Mouse (Mus musculus): ENCODE results near the gene Hmg20b. TPM values are rescaled to one million over a fixed set of nuclear protein-coding genes. Genes with fewer than 3 reads are reported as not detected.

Gene Hmg20b
- polyA plus RNA-seq, 1 experiment from 2014 or later, result 109 TPM

DNA sequence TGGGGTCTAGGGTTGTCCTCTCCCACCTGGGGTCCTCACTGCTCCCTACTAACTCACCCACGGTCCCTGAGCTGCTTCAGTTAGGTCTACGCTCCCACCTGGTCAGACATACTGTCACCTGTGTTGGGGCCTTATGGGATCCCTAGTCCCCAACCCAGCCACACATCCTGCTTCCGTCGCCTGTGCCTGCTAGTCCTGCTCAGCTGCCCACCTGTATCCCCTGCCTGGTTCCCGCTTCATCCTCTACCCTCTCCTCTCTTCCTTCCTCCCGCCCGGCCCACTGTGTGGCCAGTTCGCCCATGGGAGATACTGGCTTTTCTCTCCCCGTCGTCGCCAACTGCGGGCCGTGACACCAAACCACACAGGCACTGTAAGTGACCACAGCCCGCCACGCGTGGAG, 34.7 kb downstream of the Hmg20b start:
- Histone ChIP-seq H3K36me3 (peaks cover 67% of the 10 kb centered on the region), H3K4me1 (peaks cover 50% of the 10 kb centered on the region), H3K9me3 (no peaks in the 10 kb centered on the region), H3K4me3 (no peak overlapping the region), H3K27ac (no peak overlapping the region), H3K27me3 (ENCODE audit: insufficient read depth, poor library complexity, severe bottlenecking) (no peaks in the 10 kb centered on the region)
- WGBS, result 89% methylated on average over 16 of the region's 16 CpGs
- DNase-seq (ENCODE audit: low spot score), result no peak

DNA sequence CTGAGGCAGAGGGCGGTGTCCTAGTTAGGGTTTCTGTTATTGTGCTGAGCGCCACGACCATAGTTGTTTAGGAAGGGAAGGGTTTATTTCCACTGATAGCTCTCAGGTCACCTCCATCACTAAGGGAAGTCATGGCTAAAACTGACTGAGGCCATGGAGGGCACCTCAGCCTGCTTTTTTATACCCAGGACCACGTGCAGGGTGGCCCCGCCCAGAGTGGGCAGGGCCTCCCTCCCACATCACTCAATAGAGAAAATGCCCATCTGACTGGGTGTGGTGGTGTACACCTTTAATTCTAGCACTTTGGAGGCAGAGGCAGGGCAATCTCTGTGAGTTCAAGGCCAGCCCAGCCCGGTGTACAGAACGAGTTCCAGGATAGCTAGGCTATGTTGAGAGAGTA, 36.1 kb downstream of the Hmg20b start:
- DNase-seq (ENCODE audit: low spot score), result no peak
- peaks cover 81% of the 10 kb centered on the region for H3K36me3 ChIP-seq
- H3K4me1 ChIP-seq, result peaks cover 42% of the 10 kb centered on the region
- H3K27me3 ChIP-seq (ENCODE audit: insufficient read depth, poor library complexity, severe bottlenecking), result no peaks in the 10 kb centered on the region
- no peak overlapping the region for H3K27ac ChIP-seq
- WGBS, result 81% methylated on average over 7 of the region's 7 CpGs
- no peak overlapping the region for H3K4me3 ChIP-seq
- no peaks in the 10 kb centered on the region for H3K9me3 ChIP-seq

DNA sequence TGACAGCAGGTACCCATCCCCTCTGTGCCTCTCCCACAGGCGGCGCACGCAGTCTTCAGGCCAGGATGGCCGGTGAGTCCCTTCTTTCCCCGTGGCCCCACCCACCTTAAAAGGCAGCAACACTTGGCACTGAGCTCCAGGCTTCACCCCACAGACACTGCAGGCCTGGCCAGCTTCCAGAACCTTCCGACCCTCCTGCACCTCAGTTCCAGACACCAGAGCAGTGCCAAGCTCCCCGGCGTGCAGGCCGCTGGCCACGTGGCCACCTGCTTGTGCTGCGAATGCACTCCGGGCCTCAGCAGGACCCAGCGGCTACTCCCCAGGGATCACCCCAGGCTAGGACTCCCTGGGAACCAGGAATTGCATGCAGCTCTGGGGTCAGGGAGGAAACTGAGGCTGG, 36.7 kb downstream of the Hmg20b start:
- 94% methylated on average over 13 of the region's 13 CpGs for WGBS
- Histone ChIP-seq H3K36me3 (peaks cover 87% of the 10 kb centered on the region), H3K4me3 (no peak overlapping the region)

GRCm38 (mm10) chr10:81309571-81309970, 40.7 kb downstream of the Hmg20b start:
- H3K36me3 ChIP-seq, result peaks cover 92% of the 10 kb centered on the region
- H3K4me1 ChIP-seq, result peaks cover 16% of the 10 kb centered on the region
- no peaks in the 10 kb centered on the region for H3K9me3 ChIP-seq
- no peaks in the 10 kb centered on the region for H3K27me3 ChIP-seq (ENCODE audit: insufficient read depth, poor library complexity, severe bottlenecking)
- no peak for DNase-seq (ENCODE audit: low spot score)
- WGBS, result 90% methylated on average over 5 of the region's 5 CpGs
- no peak overlapping the region for H3K27ac ChIP-seq
- H3K4me3 ChIP-seq, result no peak overlapping the region

More for the DNA sequence above, 36.7 kb downstream of the Hmg20b start:
- Histone ChIP-seq H3K27ac (no peak overlapping the region), H3K9me3 (no peaks in the 10 kb centered on the region), H3K27me3 (ENCODE audit: insufficient read depth, poor library complexity, severe bottlenecking) (no peaks in the 10 kb centered on the region), H3K4me1 (peaks cover 36% of the 10 kb centered on the region)
- no peak for DNase-seq (ENCODE audit: low spot score)

DNA sequence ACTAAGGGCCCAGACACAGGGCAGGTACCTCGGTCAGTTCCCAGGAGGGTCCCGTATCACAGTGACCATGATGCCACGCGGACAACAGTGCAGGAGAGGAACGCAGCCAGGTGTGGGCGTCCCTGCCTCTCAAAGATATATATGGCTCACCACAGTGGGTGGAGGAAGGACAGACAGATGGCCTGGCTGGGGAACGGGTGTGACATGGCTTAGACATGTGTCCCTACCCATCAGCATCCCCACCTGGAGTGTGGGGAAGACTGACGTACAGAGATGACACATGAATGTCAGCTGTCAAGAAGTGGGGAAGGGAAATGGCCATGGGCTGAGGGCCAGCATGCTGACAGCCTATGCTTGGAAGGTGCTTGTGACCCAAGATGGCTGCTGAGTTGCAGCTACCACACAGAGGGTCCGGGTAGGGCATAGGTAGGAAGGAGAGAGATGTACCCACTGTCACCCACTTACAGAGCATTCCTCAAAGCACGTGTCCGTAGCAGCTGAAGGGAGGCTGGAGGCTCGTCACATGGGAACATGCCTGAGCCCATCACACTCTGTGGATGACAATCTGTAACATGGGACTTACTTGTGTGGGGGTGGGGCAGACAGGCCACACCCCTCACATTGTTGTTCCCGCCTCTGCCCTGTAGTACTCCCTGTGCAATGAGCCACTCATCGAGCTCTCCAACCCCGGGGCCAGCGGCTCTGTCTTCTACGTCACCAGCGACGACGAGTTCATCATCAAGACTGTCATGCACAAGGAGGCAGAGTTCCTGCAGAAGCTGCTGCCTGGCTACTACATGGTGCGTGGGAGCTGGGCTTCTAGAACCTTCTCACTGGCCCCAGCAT, 43.2 kb downstream of the Hmg20b start:
- WGBS, result 91% methylated on average over 21 of the region's 21 CpGs
- Histone ChIP-seq H3K4me3 (no peak overlapping the region), H3K9me3 (no peaks in the 10 kb centered on the region), H3K27me3 (ENCODE audit: insufficient read depth, poor library complexity, severe bottlenecking) (no peaks in the 10 kb centered on the region), H3K36me3 (peaks cover 68% of the 10 kb centered on the region), H3K4me1 (peaks cover 31% of the 10 kb centered on the region), H3K27ac (no peak overlapping the region)
- DNase-seq (ENCODE audit: low spot score), result no peak

DNA sequence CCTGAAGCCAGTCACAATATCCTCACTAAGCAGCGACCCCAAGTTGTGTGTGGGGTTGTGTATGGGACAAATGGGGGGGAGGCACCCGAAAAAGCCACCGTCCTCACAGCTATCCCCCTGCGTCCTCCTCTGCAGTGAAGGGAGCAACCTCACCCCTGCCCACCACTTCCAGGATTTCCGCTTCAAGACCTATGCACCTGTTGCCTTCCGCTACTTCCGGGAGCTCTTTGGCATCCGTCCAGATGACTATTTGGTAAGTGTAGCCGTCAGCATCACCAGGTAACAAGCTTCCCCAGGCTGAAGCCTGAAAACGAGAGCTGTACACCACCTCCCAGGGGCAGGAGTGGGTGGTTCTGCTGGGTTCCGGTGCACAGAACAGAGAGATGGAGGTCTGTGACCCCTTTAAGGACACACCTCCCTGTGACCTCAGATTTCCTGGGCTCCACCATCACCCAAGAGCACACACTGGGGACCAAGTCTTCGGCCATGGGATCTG, 44.1 kb downstream of the Hmg20b start:
- 90% methylated on average over 12 of the region's 12 CpGs for WGBS
- no peaks in the 10 kb centered on the region for H3K9me3 ChIP-seq
- peaks cover 40% of the 10 kb centered on the region for H3K4me1 ChIP-seq
- no peaks in the 10 kb centered on the region for H3K27me3 ChIP-seq (ENCODE audit: insufficient read depth, poor library complexity, severe bottlenecking)
- H3K36me3 ChIP-seq, result peaks cover 59% of the 10 kb centered on the region
- H3K4me3 ChIP-seq, result no peak overlapping the region
- no peak overlapping the region for H3K27ac ChIP-seq
- no peak for DNase-seq (ENCODE audit: low spot score)

DNA sequence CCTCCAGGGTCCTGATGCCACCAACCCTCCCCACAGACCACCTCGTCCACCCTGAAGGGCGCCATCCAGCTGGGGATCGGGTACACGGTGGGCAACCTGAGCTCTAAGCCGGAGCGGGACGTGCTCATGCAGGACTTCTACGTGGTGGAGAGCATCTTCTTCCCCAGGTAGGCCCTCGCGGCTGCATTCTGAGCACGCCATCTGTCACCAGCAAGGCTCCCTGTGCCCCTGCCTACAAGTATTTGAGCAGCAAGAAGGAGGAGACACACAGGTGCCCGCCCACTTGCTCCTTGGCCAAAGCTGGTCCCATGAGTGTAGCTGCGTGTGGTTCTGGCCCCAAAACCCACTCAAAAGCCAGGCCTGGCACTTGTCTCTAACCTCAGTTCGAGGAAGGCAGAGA, 44.6 kb downstream of the Hmg20b start:
- no peak for DNase-seq (ENCODE audit: low spot score)
- Histone ChIP-seq H3K27ac (no peak overlapping the region), H3K4me1 (peaks cover 45% of the 10 kb centered on the region), H3K27me3 (ENCODE audit: insufficient read depth, poor library complexity, severe bottlenecking) (no peaks in the 10 kb centered on the region), H3K36me3 (peaks cover 54% of the 10 kb centered on the region), H3K9me3 (no peaks in the 10 kb centered on the region), H3K4me3 (no peak overlapping the region)
- WGBS, result 90% methylated on average over 14 of the region's 14 CpGs

GRCm38 (mm10) chr10:81304597-81305238, 45.6 kb downstream of the Hmg20b start:
- Histone ChIP-seq H3K4me3 (no peak overlapping the region; the same call in 1 of the 2 replicates), H3K9me3 (no peaks in the 10 kb centered on the region), H3K36me3 (peaks cover 44% of the 10 kb centered on the region), H3K27me3 (ENCODE audit: insufficient read depth, poor library complexity, severe bottlenecking) (no peaks in the 10 kb centered on the region), H3K27ac (no peak overlapping the region), H3K4me1 (peaks cover 55% of the 10 kb centered on the region)
- WGBS, result 24% methylated on average over 9 of the region's 9 CpGs
- DNase-seq (ENCODE audit: low spot score), result no peak

GRCm38 (mm10) chr10:81303761-81304160, 46.5 kb downstream of the Hmg20b start:
- Histone ChIP-seq H3K4me3 (0 out of 2 replicates have a peak overlapping the region, but pooled peaks have one; percentile 30), H3K36me3 (peaks cover 35% of the 10 kb centered on the region), H3K27me3 (ENCODE audit: insufficient read depth, poor library complexity, severe bottlenecking) (no peaks in the 10 kb centered on the region), H3K4me1 (peaks cover 64% of the 10 kb centered on the region), H3K27ac (peak overlapping the region; percentile 79; the same call in 1 of the 2 replicates), H3K9me3 (no peaks in the 10 kb centered on the region)
- no peak for DNase-seq (ENCODE audit: low spot score)
- WGBS, result 72% methylated on average over 7 of the region's 7 CpGs

DNA sequence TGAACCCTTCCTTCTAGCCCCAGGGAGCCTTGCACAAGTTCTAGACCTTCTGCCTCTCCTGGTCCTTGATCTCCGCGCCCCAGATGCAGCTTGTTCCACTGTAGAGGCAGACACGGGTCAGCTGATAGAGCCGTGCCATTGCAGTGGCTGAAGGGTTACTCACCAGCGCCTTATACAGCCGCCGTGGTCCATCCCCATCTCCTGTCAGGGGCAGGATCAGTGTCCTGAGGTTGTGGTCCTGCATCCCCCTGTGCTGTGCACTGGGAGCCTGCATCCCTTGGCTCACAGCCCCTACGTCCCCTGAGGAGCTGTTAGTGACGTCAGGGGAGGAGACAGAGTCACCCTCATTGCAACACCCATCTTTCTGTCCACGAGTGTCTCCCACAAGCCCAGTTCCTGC, 47.0 kb downstream of the Hmg20b start:
- peak overlapping the region; percentile 79 for H3K27ac ChIP-seq

DNA sequence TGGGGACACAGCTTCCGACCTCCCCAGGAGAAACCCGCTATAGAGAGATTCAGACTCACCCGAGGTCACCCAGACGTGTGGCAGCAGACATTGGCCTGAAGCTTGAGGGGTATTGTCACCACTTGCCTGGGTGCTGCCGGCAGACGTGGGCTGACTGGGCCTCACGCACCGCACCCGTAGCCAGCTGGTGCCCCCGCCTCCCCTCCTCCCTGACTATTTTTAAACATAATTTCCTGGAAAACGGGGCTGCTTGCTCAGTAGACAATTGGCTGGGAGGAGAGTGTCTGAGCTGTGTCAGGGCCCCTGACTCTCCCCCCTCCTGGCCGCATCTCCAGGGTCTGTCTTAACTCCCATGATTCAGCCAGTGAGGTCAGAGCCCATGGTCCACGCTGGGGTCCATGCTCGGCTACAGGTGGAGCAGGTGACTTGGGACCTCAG, 47.5 kb downstream of the Hmg20b start:
- peaks cover 32% of the 10 kb centered on the region for H3K36me3 ChIP-seq
- H3K27me3 ChIP-seq (ENCODE audit: insufficient read depth, poor library complexity, severe bottlenecking), result no peaks in the 10 kb centered on the region
- peak; percentile 91 for DNase-seq (ENCODE audit: low spot score)
- peak overlapping the region; percentile 30 for H3K4me3 ChIP-seq
- WGBS, result 30% methylated on average over 14 of the region's 14 CpGs
- H3K9me3 ChIP-seq, result no peaks in the 10 kb centered on the region
- peak overlapping the region; percentile 79 for H3K27ac ChIP-seq
- H3K4me1 ChIP-seq, result peaks cover 74% of the 10 kb centered on the region

More for the DNA sequence above, 47.0 kb downstream of the Hmg20b start:
- Histone ChIP-seq H3K9me3 (no peaks in the 10 kb centered on the region), H3K27me3 (ENCODE audit: insufficient read depth, poor library complexity, severe bottlenecking) (no peaks in the 10 kb centered on the region), H3K4me1 (peaks cover 69% of the 10 kb centered on the region), H3K36me3 (peaks cover 36% of the 10 kb centered on the region), H3K4me3 (peak overlapping the region; percentile 30)
- WGBS, result 60% methylated on average over 10 of the region's 10 CpGs
- DNase-seq (ENCODE audit: low spot score), result no peak

DNA sequence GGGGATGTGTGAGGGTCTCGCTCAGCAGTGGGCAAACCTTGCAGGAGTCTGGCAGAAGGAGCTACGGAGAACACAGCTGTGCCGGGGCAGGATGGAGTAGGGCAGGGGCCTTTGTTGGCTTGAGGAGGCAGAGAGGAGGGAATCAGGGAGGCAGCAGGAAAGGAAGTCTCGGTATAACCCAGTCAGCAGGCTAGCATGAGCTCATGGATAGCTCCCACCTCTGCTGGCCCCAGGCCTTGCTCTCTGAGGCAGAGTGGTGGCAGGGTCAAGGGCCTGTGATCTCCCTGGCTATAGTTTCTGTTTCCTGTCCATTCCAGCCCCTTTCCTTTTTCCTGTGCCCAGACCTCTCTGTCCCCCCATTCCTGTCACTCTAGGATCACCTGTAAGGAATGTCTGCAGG, 48.0 kb downstream of the Hmg20b start:
- Histone ChIP-seq H3K9me3 (no peaks in the 10 kb centered on the region), H3K27ac (peak overlapping the region; percentile 79), H3K27me3 (ENCODE audit: insufficient read depth, poor library complexity, severe bottlenecking) (no peaks in the 10 kb centered on the region), H3K4me1 (peaks cover 79% of the 10 kb centered on the region), H3K36me3 (peaks cover 27% of the 10 kb centered on the region), H3K4me3 (peak overlapping the region; percentile 30)
- 68% methylated on average over 4 of the region's 4 CpGs for WGBS
- DNase-seq (ENCODE audit: low spot score), result no peak

- Histone ChIP-seq H3K4me1 (peaks cover 83% of the 10 kb centered on the region), H3K27ac (0 out of 2 replicates have a peak overlapping the region, but pooled peaks have one; percentile 71)
- 79% methylated on average over 9 of the region's 9 CpGs for WGBS
These were observed 49.0 kb downstream of the Hmg20b start for GRCm38 (mm10) chr10:81301321-81301720.

More at GRCm38 (mm10) chr10:81301321-81301720, 49.0 kb downstream of the Hmg20b start:
- no peak overlapping the region for H3K4me3 ChIP-seq
- H3K27me3 ChIP-seq (ENCODE audit: insufficient read depth, poor library complexity, severe bottlenecking), result no peaks in the 10 kb centered on the region
- peaks cover 23% of the 10 kb centered on the region for H3K36me3 ChIP-seq
- no peaks in the 10 kb centered on the region for H3K9me3 ChIP-seq
- DNase-seq (ENCODE audit: low spot score), result no peak
